Mouse (Mus musculus) gastrocnemius, adult 18-20 months (tissue): Measurements from ENCODE around the gene Ndufs3. TPM values are rescaled to one million over a fixed set of nuclear protein-coding genes. Genes with fewer than 3 reads are reported as not detected.
A peak's percentile ranks its signal among the peaks of the same experiment; 100 is the strongest.

Source experiments
- DNase-seq: peaks from one replicate; pipeline ENCODE4 v3.0.0; 2021; ENCODE audit warnings: low spot score
- long read RNA-seq, 2 experiments: library from polyadenylated mRNA; stranded (forward); transcript quantifications; one replicate each; pipeline ENCODE4 v2.0.0; 2021
- total RNA-seq, 2 experiments: library from RNA; stranded (reverse); gene quantifications; 2 replicates each; pipeline ENCODE4 v1.2.3; 2021

Gene Ndufs3
- 100 to 1,000 TPM; 489 to 535 TPM for total RNA-seq
- long read RNA-seq, experiment 1, transcript Ndufs3-201 (7 exons, 1,046 nt) = major isoform, 611 of 627 reads
- long read RNA-seq, experiment 1, partial matches to known transcripts = 4 of 627 reads
- long read RNA-seq, experiment 1, other reads (novel, unspliced or antisense) = 11 of 627 reads
- long read RNA-seq, experiment 2, transcript Ndufs3-201 (7 exons, 1,046 nt) = major isoform, 423 of 446 reads
- long read RNA-seq, experiment 2, partial matches to known transcripts = 10 of 446 reads
- long read RNA-seq, experiment 2, other reads (novel, unspliced or antisense) = 10 of 446 reads

- peak; percentile 87 for DNase-seq
Measured at GRCm38 (mm10) chr2:90904076-90904855, at the start of gene Ndufs3, which contains the start of gene Kbtbd4. Gene Ndufs3 (minus strand): TSS chr2:90904827. Gene Kbtbd4 (plus strand): TSS chr2:90904740.

GRCm38 (mm10) chr2:90953461-90953860 is 48.8 kb upstream of the Ndufs3 start:
- no peak for DNase-seq

GRCm38 (mm10) chr2:90950582-90951194 is 46.1 kb upstream of the Ndufs3 start:
- DNase-seq = no peak

GRCm38 (mm10) chr2:90950149-90950548 is 45.5 kb upstream of the Ndufs3 start:
- DNase-seq = no peak

GRCm38 (mm10) chr2:90941744-90942143 is 37.1 kb upstream of the Ndufs3 start:
- no peak for DNase-seq

- DNase-seq = peak; percentile 78
Measured at GRCm38 (mm10) chr2:90940233-90941229, 35.9 kb upstream of the Ndufs3 start, which contains the start of gene Celf1. Gene Celf1 (plus strand): TSS chr2:90940382.

GRCm38 (mm10) chr2:90939750-90940149 is 35.1 kb upstream of the Ndufs3 start:
- peak; percentile 7 for DNase-seq

- no peak for DNase-seq
Measured at GRCm38 (mm10) chr2:90938362-90938761, 33.7 kb upstream of the Ndufs3 start.

GRCm38 (mm10) chr2:90932273-90932672 is 27.6 kb upstream of the Ndufs3 start:
- no peak for DNase-seq

- no peak for DNase-seq
Measured at GRCm38 (mm10) chr2:90931829-90932228, 27.2 kb upstream of the Ndufs3 start.

- DNase-seq = no peak
Measured at GRCm38 (mm10) chr2:90928566-90928965, 23.9 kb upstream of the Ndufs3 start.

GRCm38 (mm10) chr2:90922636-90923035 is 18.0 kb upstream of the Ndufs3 start:
- DNase-seq = no peak

GRCm38 (mm10) chr2:90921178-90921577 is 16.6 kb upstream of the Ndufs3 start:
- no peak for DNase-seq

- no peak for DNase-seq
Measured at GRCm38 (mm10) chr2:90917999-90918698, 13.5 kb upstream of the Ndufs3 start.

- DNase-seq = peak; percentile 79
Measured at GRCm38 (mm10) chr2:90917233-90917998, 12.8 kb upstream of the Ndufs3 start.

- no peak for DNase-seq
Measured at GRCm38 (mm10) chr2:90916560-90917232, 12.1 kb upstream of the Ndufs3 start.

GRCm38 (mm10) chr2:90915516-90915915 is 10.9 kb upstream of the Ndufs3 start:
- DNase-seq = no peak

GRCm38 (mm10) chr2:90913671-90914070 is 9.0 kb upstream of the Ndufs3 start:
- no peak for DNase-seq

GRCm38 (mm10) chr2:90911668-90912067 is 7.0 kb upstream of the Ndufs3 start:
- no peak for DNase-seq
